Mouse (Mus musculus) monocyte, adult 2 months (primary cell): Measurements from ENCODE around the gene Gins2.

ENCODE experiments used
- DNase-seq, 2 experiments: peaks; one replicate each; pipeline ENCODE4 v3.0.0; 2022; ENCODE audit warnings: low spot score in 2 of 2, low read depth in 1 of 2

Gins2 gene

GRCm38 (mm10) chr8:120549321-120549921, 39.7 kb downstream of the Gins2 start:
- no peak for DNase-seq

- DNase-seq: no peak
These were observed 40.8 kb downstream of the Gins2 start for GRCm38 (mm10) chr8:120548313-120548761.

GRCm38 (mm10) chr8:120547562-120547961, 41.5 kb downstream of the Gins2 start:
- no peak for DNase-seq

GRCm38 (mm10) chr8:120544155-120544554, 44.9 kb downstream of the Gins2 start:
- DNase-seq: no peak

- no peak for DNase-seq
These were observed 45.6 kb downstream of the Gins2 start for GRCm38 (mm10) chr8:120543416-120544055.

GRCm38 (mm10) chr8:120542995-120543394, 46.1 kb downstream of the Gins2 start:
- DNase-seq: no peak

- no peak for DNase-seq
These were observed 49.1 kb downstream of the Gins2 start for GRCm38 (mm10) chr8:120539775-120540625.

GRCm38 (mm10) chr8:120539381-120539774, 49.7 kb downstream of the Gins2 start:
- peak; percentile 66 to 69 for DNase-seq

- DNase-seq: peak; percentile 62 to 72
These were observed 50.5 kb downstream of the Gins2 start for GRCm38 (mm10) chr8:120538397-120539240.

GRCm38 (mm10) chr8:120537818-120538396, 51.2 kb downstream of the Gins2 start:
- no peak for DNase-seq

- DNase-seq: peak in 1 of 2 experiments; percentile 11
These were observed 51.8 kb downstream of the Gins2 start for GRCm38 (mm10) chr8:120537207-120537817.

GRCm38 (mm10) chr8:120536306-120537206, 52.5 kb downstream of the Gins2 start:
- DNase-seq: peak in 1 of 2 experiments; percentile 17

- DNase-seq: peak in 1 of 2 experiments; percentile 8
These were observed 53.4 kb downstream of the Gins2 start for GRCm38 (mm10) chr8:120535452-120536305.

GRCm38 (mm10) chr8:120534504-120535368, 54.4 kb downstream of the Gins2 start:
- peak; percentile 55 to 73 for DNase-seq

GRCm38 (mm10) chr8:120534080-120534479, 55.0 kb downstream of the Gins2 start:
- DNase-seq: no peak

- DNase-seq: no peak
These were observed 55.7 kb downstream of the Gins2 start for GRCm38 (mm10) chr8:120533380-120533779.

GRCm38 (mm10) chr8:120532517-120533215, 56.4 kb downstream of the Gins2 start:
- no peak for DNase-seq
